Mouse (Mus musculus): Measurements from ENCODE around the gene Mylk4. TPM values are rescaled to one million over a fixed set of nuclear protein-coding genes. Genes with fewer than 3 reads are reported as not detected.

Mylk4 gene
- polyA plus RNA-seq, 1 experiment from 2014 or later, result 0.79 TPM

GRCm38 (mm10) chr13:32748421-32748820 lies 35.3 kb downstream of the Mylk4 start:
- H3K4me3 ChIP-seq, result no peak overlapping the region
- H3K36me3 ChIP-seq, result no peaks in the 10 kb centered on the region
- H3K27ac ChIP-seq, result no peak overlapping the region
- no peaks in the 10 kb centered on the region for H3K27me3 ChIP-seq (replicated peaks)
- no peaks in the 10 kb centered on the region for H3K9me3 ChIP-seq
- no peak overlapping the region for H3K9ac ChIP-seq
- no peaks in the 10 kb centered on the region for H3K4me1 ChIP-seq
- H3K4me2 ChIP-seq (replicated peaks), result no peak overlapping the region
- ATAC-seq (ENCODE audit: low FRiP score, low read depth), result no peak
- 57% methylated on average over 2 of the region's 2 CpGs for WGBS

GRCm38 (mm10) chr13:32741161-32741560 lies 42.6 kb downstream of the Mylk4 start:
- Histone ChIP-seq H3K4me2 (replicated peaks) (no peak overlapping the region), H3K4me3 (no peak overlapping the region), H3K4me1 (no peaks in the 10 kb centered on the region), H3K9ac (no peak overlapping the region), H3K36me3 (no peaks in the 10 kb centered on the region), H3K27ac (no peak overlapping the region), H3K27me3 (replicated peaks) (no peaks in the 10 kb centered on the region), H3K9me3 (no peaks in the 10 kb centered on the region)
- no peak for ATAC-seq (ENCODE audit: low FRiP score, low read depth)
- WGBS, result 43% methylated on average over 7 of the region's 7 CpGs

GRCm38 (mm10) chr13:32731283-32731682 lies 52.5 kb downstream of the Mylk4 start:
- no peaks in the 10 kb centered on the region for H3K4me1 ChIP-seq
- H3K4me2 ChIP-seq (replicated peaks), result no peak overlapping the region
- no peak overlapping the region for H3K9ac ChIP-seq
- no peak overlapping the region for H3K4me3 ChIP-seq
- no peaks in the 10 kb centered on the region for H3K27me3 ChIP-seq (replicated peaks)
- H3K9me3 ChIP-seq, result no peaks in the 10 kb centered on the region
- ATAC-seq (ENCODE audit: low FRiP score, low read depth), result no peak
- H3K36me3 ChIP-seq, result no peaks in the 10 kb centered on the region
- H3K27ac ChIP-seq, result no peak overlapping the region

GRCm38 (mm10) chr13:32724606-32725005 lies 59.1 kb downstream of the Mylk4 start:
- WGBS, result 93% methylated on average over 5 of the region's 5 CpGs
- ATAC-seq (ENCODE audit: low FRiP score, low read depth), result no peak
- no peak overlapping the region for H3K9ac ChIP-seq
- no peak overlapping the region for H3K27ac ChIP-seq
- H3K4me3 ChIP-seq, result no peak overlapping the region
- no peaks in the 10 kb centered on the region for H3K9me3 ChIP-seq
- H3K27me3 ChIP-seq (replicated peaks), result no peaks in the 10 kb centered on the region
- no peak overlapping the region for H3K4me2 ChIP-seq (replicated peaks)
- no peaks in the 10 kb centered on the region for H3K4me1 ChIP-seq
- no peaks in the 10 kb centered on the region for H3K36me3 ChIP-seq

- no peak overlapping the region for H3K9ac ChIP-seq
- H3K9me3 ChIP-seq, result no peaks in the 10 kb centered on the region
- H3K4me2 ChIP-seq (replicated peaks), result no peak overlapping the region
- WGBS, result 90% methylated on average over 4 of the region's 4 CpGs
- H3K4me1 ChIP-seq, result no peaks in the 10 kb centered on the region
- H3K36me3 ChIP-seq, result no peaks in the 10 kb centered on the region
- no peak overlapping the region for H3K27ac ChIP-seq
- H3K27me3 ChIP-seq (replicated peaks), result no peaks in the 10 kb centered on the region
- H3K4me3 ChIP-seq, result no peak overlapping the region
- no peak for ATAC-seq (ENCODE audit: low FRiP score, low read depth)
Measured at GRCm38 (mm10) chr13:32721717-32722116, 62.0 kb downstream of the Mylk4 start.

GRCm38 (mm10) chr13:32719284-32719683 lies 64.5 kb downstream of the Mylk4 start:
- no peak overlapping the region for H3K4me2 ChIP-seq (replicated peaks)
- no peaks in the 10 kb centered on the region for H3K9me3 ChIP-seq
- H3K4me3 ChIP-seq, result no peak overlapping the region
- no peaks in the 10 kb centered on the region for H3K27me3 ChIP-seq (replicated peaks)
- no peaks in the 10 kb centered on the region for H3K36me3 ChIP-seq
- no peaks in the 10 kb centered on the region for H3K4me1 ChIP-seq
- no peak for ATAC-seq (ENCODE audit: low FRiP score, low read depth)
- no peak overlapping the region for H3K27ac ChIP-seq
- no peak overlapping the region for H3K9ac ChIP-seq
- WGBS, result 47% methylated on average over 3 of the region's 3 CpGs

- H3K4me2 ChIP-seq (replicated peaks), result no peak overlapping the region
- H3K27ac ChIP-seq, result no peak overlapping the region
- H3K36me3 ChIP-seq, result no peaks in the 10 kb centered on the region
- H3K9ac ChIP-seq, result no peak overlapping the region
- no peaks in the 10 kb centered on the region for H3K27me3 ChIP-seq (replicated peaks)
- ATAC-seq (ENCODE audit: low FRiP score, low read depth), result no peak
- H3K4me1 ChIP-seq, result no peaks in the 10 kb centered on the region
- WGBS, result 83% methylated on average over 5 of the region's 5 CpGs
- no peak overlapping the region for H3K4me3 ChIP-seq
- H3K9me3 ChIP-seq, result no peaks in the 10 kb centered on the region
Measured at GRCm38 (mm10) chr13:32717709-32718108, 66.0 kb downstream of the Mylk4 start.

GRCm38 (mm10) chr13:32712568-32712967 lies 71.2 kb downstream of the Mylk4 start:
- Histone ChIP-seq H3K9ac (no peak overlapping the region), H3K36me3 (no peaks in the 10 kb centered on the region), H3K4me2 (replicated peaks) (no peak overlapping the region), H3K4me3 (no peak overlapping the region), H3K4me1 (no peaks in the 10 kb centered on the region), H3K27ac (no peak overlapping the region), H3K27me3 (replicated peaks) (no peaks in the 10 kb centered on the region), H3K9me3 (no peaks in the 10 kb centered on the region)
- no peak for ATAC-seq (ENCODE audit: low FRiP score, low read depth)
- 96% methylated on average over 3 of the region's 3 CpGs for WGBS

- H3K4me2 ChIP-seq (replicated peaks), result no peak overlapping the region
- no peaks in the 10 kb centered on the region for H3K4me1 ChIP-seq
- no peak for ATAC-seq (ENCODE audit: low FRiP score, low read depth)
- no peak overlapping the region for H3K27ac ChIP-seq
- no peaks in the 10 kb centered on the region for H3K9me3 ChIP-seq
- no peaks in the 10 kb centered on the region for H3K27me3 ChIP-seq (replicated peaks)
- no peak overlapping the region for H3K9ac ChIP-seq
- H3K36me3 ChIP-seq, result no peaks in the 10 kb centered on the region
- no peak overlapping the region for H3K4me3 ChIP-seq
- WGBS, result 90% methylated on average over 2 of the region's 2 CpGs
Measured at GRCm38 (mm10) chr13:32707894-32708293, 75.9 kb downstream of the Mylk4 start.

GRCm38 (mm10) chr13:32706651-32707288 lies 77.0 kb downstream of the Mylk4 start:
- no peak overlapping the region for H3K4me3 ChIP-seq
- H3K4me1 ChIP-seq, result no peaks in the 10 kb centered on the region
- H3K36me3 ChIP-seq, result no peaks in the 10 kb centered on the region
- H3K27me3 ChIP-seq (replicated peaks), result no peaks in the 10 kb centered on the region
- H3K27ac ChIP-seq, result no peak overlapping the region
- no peaks in the 10 kb centered on the region for H3K9me3 ChIP-seq
- no peak overlapping the region for H3K9ac ChIP-seq
- 66% methylated on average over 10 of the region's 10 CpGs for WGBS
- H3K4me2 ChIP-seq (replicated peaks), result no peak overlapping the region
- ATAC-seq (ENCODE audit: low FRiP score, low read depth), result no peak

GRCm38 (mm10) chr13:32705315-32705714 lies 78.4 kb downstream of the Mylk4 start:
- Histone ChIP-seq H3K4me3 (no peak overlapping the region), H3K36me3 (no peaks in the 10 kb centered on the region), H3K4me2 (replicated peaks) (no peak overlapping the region), H3K27me3 (replicated peaks) (no peaks in the 10 kb centered on the region), H3K4me1 (no peaks in the 10 kb centered on the region), H3K9me3 (no peaks in the 10 kb centered on the region), H3K9ac (no peak overlapping the region), H3K27ac (no peak overlapping the region)
- ATAC-seq (ENCODE audit: low FRiP score, low read depth), result no peak
- 63% methylated on average over 1 of the region's 1 CpGs for WGBS

GRCm38 (mm10) chr13:32704911-32705310 lies 78.8 kb downstream of the Mylk4 start:
- no peak overlapping the region for H3K4me3 ChIP-seq
- H3K36me3 ChIP-seq, result no peaks in the 10 kb centered on the region
- WGBS, result 63% methylated on average over 2 of the region's 2 CpGs
- no peak for ATAC-seq (ENCODE audit: low FRiP score, low read depth)
- no peak overlapping the region for H3K27ac ChIP-seq
- H3K27me3 ChIP-seq (replicated peaks), result no peaks in the 10 kb centered on the region
- H3K9ac ChIP-seq, result no peak overlapping the region
- H3K4me2 ChIP-seq (replicated peaks), result no peak overlapping the region
- no peaks in the 10 kb centered on the region for H3K4me1 ChIP-seq
- no peaks in the 10 kb centered on the region for H3K9me3 ChIP-seq

- H3K27ac ChIP-seq, result no peak overlapping the region
- no peaks in the 10 kb centered on the region for H3K9me3 ChIP-seq
- WGBS, result 81% methylated on average over 1 of the region's 1 CpGs
- no peak overlapping the region for H3K4me3 ChIP-seq
- no peak overlapping the region for H3K4me2 ChIP-seq (replicated peaks)
- no peaks in the 10 kb centered on the region for H3K27me3 ChIP-seq (replicated peaks)
- no peaks in the 10 kb centered on the region for H3K4me1 ChIP-seq
- no peak overlapping the region for H3K9ac ChIP-seq
- H3K36me3 ChIP-seq, result no peaks in the 10 kb centered on the region
- ATAC-seq (ENCODE audit: low FRiP score, low read depth), result no peak
Measured at GRCm38 (mm10) chr13:32701564-32701963, 82.2 kb downstream of the Mylk4 start.
